Mouse (Mus musculus): ENCODE results near the gene Mcrip2. TPM values are rescaled to one million over a fixed set of nuclear protein-coding genes. Genes with fewer than 3 reads are reported as not detected.
"Not testable (repeated sequence)": the region's sequence is repeated elsewhere in the genome, so short reads cannot be mapped to it uniquely, and the experiment has no call there.

The Mcrip2 gene
- polyA plus RNA-seq, 1 experiment from 2014 or later = 15.9 TPM

GRCm38 (mm10) chr17:25871566-25871965 is 3.0 kb upstream of the Mcrip2 start:
- not testable (repeated sequence) for H3K4me2 ChIP-seq (ENCODE audit: low read length); H3K9ac ChIP-seq (ENCODE audit: low read length); H3K9me3 ChIP-seq (replicated peaks; ENCODE audit: control insufficient read depth, low read length); ATAC-seq; H3K4me3 ChIP-seq (ENCODE audit: low read depth, low read length); H3K27ac ChIP-seq (ENCODE audit: low read depth, low read length); H3K27me3 ChIP-seq (replicated peaks; ENCODE audit: control insufficient read depth, insufficient read depth, low read length); DNase-seq (ENCODE audit: low spot score); H3K36me3 ChIP-seq (ENCODE audit: control insufficient read depth, insufficient read depth, low read length)
- peaks cover 18% of the 10 kb centered on the region for H3K4me1 ChIP-seq (ENCODE audit: control insufficient read depth, insufficient read depth, low read length)

- Histone ChIP-seq H3K27ac (ENCODE audit: low read depth, low read length) (no peak overlapping the region), H3K4me1 (ENCODE audit: control insufficient read depth, insufficient read depth, low read length) (peaks cover 12% of the 10 kb centered on the region; the same call in 1 of the 2 replicates), H3K9me3 (replicated peaks; ENCODE audit: control insufficient read depth, low read length) (no peaks in the 10 kb centered on the region), H3K4me3 (ENCODE audit: low read depth, low read length) (no peak overlapping the region), H3K27me3 (replicated peaks; ENCODE audit: control insufficient read depth, insufficient read depth, low read length) (no peaks in the 10 kb centered on the region), H3K4me2 (ENCODE audit: low read length) (no peak overlapping the region), H3K36me3 (ENCODE audit: control insufficient read depth, insufficient read depth, low read length) (no peaks in the 10 kb centered on the region), H3K9ac (ENCODE audit: low read length) (no peak overlapping the region)
- ATAC-seq = no peak
- 91% methylated on average over 2 of the region's 2 CpGs for WGBS
- no peak for DNase-seq (ENCODE audit: low spot score)
Measured at GRCm38 (mm10) chr17:25869954-25870353, 1.4 kb upstream of the Mcrip2 start.

GRCm38 (mm10) chr17:25869498-25869897 is 934 bp upstream of the Mcrip2 start:
- WGBS = 88% methylated on average over 8 of the region's 8 CpGs
- no peak overlapping the region for H3K4me2 ChIP-seq (ENCODE audit: low read length)
- no peaks in the 10 kb centered on the region for H3K36me3 ChIP-seq (ENCODE audit: control insufficient read depth, insufficient read depth, low read length)
- ATAC-seq (no peak), DNase-seq (ENCODE audit: low spot score) (no peak)
- H3K9ac ChIP-seq (ENCODE audit: low read length) = no peak overlapping the region
- no peaks in the 10 kb centered on the region for H3K9me3 ChIP-seq (replicated peaks; ENCODE audit: control insufficient read depth, low read length)
- no peak overlapping the region for H3K27ac ChIP-seq (ENCODE audit: low read depth, low read length)
- H3K4me3 ChIP-seq (ENCODE audit: low read depth, low read length) = no peak overlapping the region
- H3K4me1 ChIP-seq (ENCODE audit: control insufficient read depth, insufficient read depth, low read length) = peaks cover 12% of the 10 kb centered on the region; the same call in 1 of the 2 replicates
- H3K27me3 ChIP-seq (replicated peaks; ENCODE audit: control insufficient read depth, insufficient read depth, low read length) = no peaks in the 10 kb centered on the region

GRCm38 (mm10) chr17:25867836-25868600 is 546 bp downstream of the Mcrip2 start:
- Histone ChIP-seq H3K4me2 (ENCODE audit: low read length) (peak overlapping the region; percentile 99), H3K36me3 (ENCODE audit: control insufficient read depth, insufficient read depth, low read length) (no peaks in the 10 kb centered on the region), H3K4me3 (ENCODE audit: low read depth, low read length) (peak overlapping the region; percentile 62), H3K27ac (ENCODE audit: low read depth, low read length) (no peak overlapping the region), H3K9me3 (replicated peaks; ENCODE audit: control insufficient read depth, low read length) (no peaks in the 10 kb centered on the region), H3K9ac (ENCODE audit: low read length) (peak overlapping the region; percentile 69), H3K27me3 (replicated peaks; ENCODE audit: control insufficient read depth, insufficient read depth, low read length) (no peaks in the 10 kb centered on the region), H3K4me1 (ENCODE audit: control insufficient read depth, insufficient read depth, low read length) (peaks cover 6% of the 10 kb centered on the region; the same call in 1 of the 2 replicates)
- peak; percentile 17 for DNase-seq (ENCODE audit: low spot score)
- peak; percentile 51 for ATAC-seq
- WGBS = 2% methylated on average over 41 of the region's 42 CpGs

GRCm38 (mm10) chr17:25867509-25867835 is 1.1 kb downstream of the Mcrip2 start:
- ATAC-seq (no peak), DNase-seq (ENCODE audit: low spot score) (no peak)
- no peaks in the 10 kb centered on the region for H3K36me3 ChIP-seq (ENCODE audit: control insufficient read depth, insufficient read depth, low read length)
- H3K4me1 ChIP-seq (ENCODE audit: control insufficient read depth, insufficient read depth, low read length) = peaks cover 6% of the 10 kb centered on the region; the same call in 1 of the 2 replicates
- H3K4me3 ChIP-seq (ENCODE audit: low read depth, low read length) = peak overlapping the region; percentile 62
- H3K27ac ChIP-seq (ENCODE audit: low read depth, low read length) = no peak overlapping the region
- H3K9ac ChIP-seq (ENCODE audit: low read length) = peak overlapping the region; percentile 69
- H3K9me3 ChIP-seq (replicated peaks; ENCODE audit: control insufficient read depth, low read length) = no peaks in the 10 kb centered on the region
- WGBS = 13% methylated on average over 7 of the region's 7 CpGs
- H3K27me3 ChIP-seq (replicated peaks; ENCODE audit: control insufficient read depth, insufficient read depth, low read length) = no peaks in the 10 kb centered on the region
- peak overlapping the region; percentile 99 for H3K4me2 ChIP-seq (ENCODE audit: low read length)

- DNase-seq (ENCODE audit: low spot score) = no peak
- no peak overlapping the region for H3K4me2 ChIP-seq (ENCODE audit: low read length)
- H3K4me3 ChIP-seq (ENCODE audit: low read depth, low read length) = no peak overlapping the region
- no peaks in the 10 kb centered on the region for H3K27me3 ChIP-seq (replicated peaks; ENCODE audit: control insufficient read depth, insufficient read depth, low read length)
- ATAC-seq = no peak
- no peaks in the 10 kb centered on the region for H3K36me3 ChIP-seq (ENCODE audit: control insufficient read depth, insufficient read depth, low read length)
- no peak overlapping the region for H3K27ac ChIP-seq (ENCODE audit: low read depth, low read length)
- H3K9me3 ChIP-seq (replicated peaks; ENCODE audit: control insufficient read depth, low read length) = no peaks in the 10 kb centered on the region
- H3K9ac ChIP-seq (ENCODE audit: low read length) = no peak overlapping the region
- WGBS = 88% methylated on average over 3 of the region's 3 CpGs
- H3K4me1 ChIP-seq (ENCODE audit: control insufficient read depth, insufficient read depth, low read length) = peaks cover 10% of the 10 kb centered on the region; the same call in 1 of the 2 replicates
Measured at GRCm38 (mm10) chr17:25866172-25866571, 2.4 kb downstream of the Mcrip2 start.

GRCm38 (mm10) chr17:25865288-25865687 is 3.3 kb downstream of the Mcrip2 start:
- no peak for DNase-seq (ENCODE audit: low spot score)
- Histone ChIP-seq H3K27ac (ENCODE audit: low read depth, low read length) (no peak overlapping the region), H3K36me3 (ENCODE audit: control insufficient read depth, insufficient read depth, low read length) (no peaks in the 10 kb centered on the region), H3K4me1 (ENCODE audit: control insufficient read depth, insufficient read depth, low read length) (peaks cover 16% of the 10 kb centered on the region), H3K9me3 (replicated peaks; ENCODE audit: control insufficient read depth, low read length) (no peaks in the 10 kb centered on the region), H3K4me2 (ENCODE audit: low read length) (no peak overlapping the region), H3K4me3 (ENCODE audit: low read depth, low read length) (no peak overlapping the region), H3K27me3 (replicated peaks; ENCODE audit: control insufficient read depth, insufficient read depth, low read length) (no peaks in the 10 kb centered on the region), H3K9ac (ENCODE audit: low read length) (no peak overlapping the region)
- no peak for ATAC-seq
- WGBS = 90% methylated on average over 11 of the region's 11 CpGs

- DNase-seq (ENCODE audit: low spot score) (no peak), ATAC-seq (no peak)
- H3K9ac ChIP-seq (ENCODE audit: low read length) = no peak overlapping the region
- no peaks in the 10 kb centered on the region for H3K27me3 ChIP-seq (replicated peaks; ENCODE audit: control insufficient read depth, insufficient read depth, low read length)
- 93% methylated on average over 14 of the region's 14 CpGs for WGBS
- peaks cover 17% of the 10 kb centered on the region for H3K4me1 ChIP-seq (ENCODE audit: control insufficient read depth, insufficient read depth, low read length)
- no peak overlapping the region for H3K4me3 ChIP-seq (ENCODE audit: low read depth, low read length)
- no peaks in the 10 kb centered on the region for H3K9me3 ChIP-seq (replicated peaks; ENCODE audit: control insufficient read depth, low read length)
- no peak overlapping the region for H3K27ac ChIP-seq (ENCODE audit: low read depth, low read length)
- H3K36me3 ChIP-seq (ENCODE audit: control insufficient read depth, insufficient read depth, low read length) = no peaks in the 10 kb centered on the region
- no peak overlapping the region for H3K4me2 ChIP-seq (ENCODE audit: low read length)
Measured at GRCm38 (mm10) chr17:25864311-25864710, 4.3 kb downstream of the Mcrip2 start.

- H3K9me3 ChIP-seq (replicated peaks; ENCODE audit: control insufficient read depth, low read length) = no peaks in the 10 kb centered on the region
- 92% methylated on average over 6 of the region's 6 CpGs for WGBS
- peaks cover 17% of the 10 kb centered on the region for H3K4me1 ChIP-seq (ENCODE audit: control insufficient read depth, insufficient read depth, low read length)
- H3K4me3 ChIP-seq (ENCODE audit: low read depth, low read length) = no peak overlapping the region
- H3K27ac ChIP-seq (ENCODE audit: low read depth, low read length) = no peak overlapping the region
- H3K36me3 ChIP-seq (ENCODE audit: control insufficient read depth, insufficient read depth, low read length) = no peaks in the 10 kb centered on the region
- ATAC-seq = no peak
- no peak for DNase-seq (ENCODE audit: low spot score)
- no peak overlapping the region for H3K9ac ChIP-seq (ENCODE audit: low read length)
- H3K4me2 ChIP-seq (ENCODE audit: low read length) = no peak overlapping the region
- no peaks in the 10 kb centered on the region for H3K27me3 ChIP-seq (replicated peaks; ENCODE audit: control insufficient read depth, insufficient read depth, low read length)
Measured at GRCm38 (mm10) chr17:25863681-25864080, 4.9 kb downstream of the Mcrip2 start.

Data from forebrain, embryonic 14.5 days (tissue).